Mouse (Mus musculus) right cerebral cortex, adult 18-20 months (tissue): ENCODE measurements around the gene Gm10338.
"Not testable (repeated sequence)": the region's sequence is repeated elsewhere in the genome, so short reads cannot be mapped to it uniquely, and the experiment has no call there.

ENCODE experiments used
- DNase-seq: peaks from one replicate; pipeline ENCODE4 v3.0.0; 2022; ENCODE audit warnings: mixed read lengths

The Gm10338 gene

GRCm38 (mm10) chr14:7595492-7595891, at the start of gene Gm10338:
TSS of gene Gm10338 (minus strand) at chr14:7595592.
- not testable (repeated sequence) for DNase-seq

DNA sequence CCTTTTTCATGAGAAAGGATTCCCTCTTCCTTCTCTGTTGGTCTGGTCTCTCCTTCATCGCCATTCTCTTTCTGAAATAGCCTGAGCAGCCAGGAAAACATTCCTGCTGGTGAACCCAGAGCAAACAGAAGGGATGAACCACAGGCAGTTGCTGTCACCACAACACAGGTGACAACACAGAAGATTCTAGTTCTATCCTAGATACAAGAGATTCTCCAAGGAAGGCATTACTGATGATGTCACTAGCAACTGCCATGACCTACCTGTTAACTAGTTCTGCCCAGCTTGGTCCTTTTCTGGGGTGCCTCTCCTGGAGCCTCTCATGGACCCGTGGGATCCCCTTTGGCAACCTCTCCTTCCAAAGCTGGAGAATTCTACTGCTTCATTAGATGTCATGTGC, 48.5 kb upstream of the Gm10338 start, which contains the start of gene Gm10128:
TSS of gene Gm10128 (minus strand) at position 101 of the 400 bp plus-strand sequence.
- DNase-seq, result not testable (repeated sequence)

GRCm38 (mm10) chr14:7568382-7568781, 27.0 kb downstream of the Gm10338 start, which contains the start of gene Gm3558:
TSS of gene Gm3558 (minus strand) at chr14:7568566.
- not testable (repeated sequence) for DNase-seq

DNA sequence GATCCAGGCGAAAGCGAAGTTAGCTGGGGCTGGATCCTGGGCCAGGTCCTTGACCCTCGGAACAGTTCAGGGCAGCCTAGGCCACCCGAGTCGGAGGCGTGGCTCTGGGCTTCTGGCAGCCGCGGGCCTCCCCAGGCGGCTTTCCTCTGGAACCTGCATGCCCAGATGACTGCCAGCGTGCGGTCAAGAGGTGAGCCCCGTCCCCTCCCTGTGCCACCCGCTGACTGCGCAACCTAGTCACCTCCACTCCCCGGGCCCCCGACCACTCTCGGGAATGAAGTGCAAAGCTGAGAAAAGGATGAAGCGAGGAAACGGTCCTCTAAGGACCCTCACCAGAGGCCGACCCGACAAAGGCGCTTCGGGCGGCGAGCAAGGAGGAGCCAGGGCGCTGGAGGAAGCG, 27.5 kb downstream of the Gm10338 start:
- not testable (repeated sequence) for DNase-seq

DNA sequence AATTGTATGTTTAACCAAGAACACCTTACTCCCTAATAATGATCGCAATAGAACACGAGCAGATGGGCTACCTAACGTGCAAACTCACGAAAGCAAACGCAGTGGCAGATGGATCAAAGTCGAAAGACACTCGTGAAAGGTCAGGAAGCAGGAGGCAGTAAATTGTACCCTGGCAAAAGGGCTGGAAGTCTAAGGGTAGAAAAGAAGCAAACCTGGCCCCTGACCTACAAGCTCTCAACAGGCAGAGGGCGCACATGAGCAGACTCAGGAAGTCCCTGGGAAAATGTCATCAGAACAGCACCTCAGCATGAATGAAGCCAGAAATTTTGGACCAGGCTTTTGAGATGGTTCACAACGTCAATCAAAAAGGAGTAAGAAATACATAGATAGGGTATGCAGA, 28.1 kb downstream of the Gm10338 start:
- peak; percentile 21 for DNase-seq
